Mouse (Mus musculus) midbrain, embryonic 10.5 days (tissue): Measurements from ENCODE around the gene Chid1. TPM values are rescaled to one million over a fixed set of nuclear protein-coding genes. Genes with fewer than 3 reads are reported as not detected.

ENCODE experiments used
- DNase-seq: peaks from one replicate; pipeline ENCODE4 v3.0.0-alpha.2; 2017; ENCODE audit warnings: low spot score
- H3K27ac ChIP-seq: fragments of 300-500 bp; sonication (generic); replicated peaks from 2 replicates; pipeline ENCODE4 v1.5.1; 2016; ENCODE audit warnings: mild to moderate bottlenecking
- H3K27me3 ChIP-seq: fragments of 300-500 bp; sonication (generic); 2 replicates; pipeline ENCODE4 v1.6.1; 2016; ENCODE audit warnings: low read depth, mild to moderate bottlenecking; ENCODE audit not compliant: poor library complexity, severe bottlenecking
- H3K36me3 ChIP-seq: fragments of 300-500 bp; sonication (generic); 2 replicates; pipeline ENCODE4 v1.6.1; 2016; ENCODE audit warnings: mild to moderate bottlenecking, moderate library complexity
- H3K4me1 ChIP-seq: fragments of 300-500 bp; sonication (generic); 2 replicates; pipeline ENCODE4 v1.6.1; 2016
- H3K4me3 ChIP-seq: fragments of 300-500 bp; sonication (generic); 2 replicates; pipeline ENCODE4 v1.5.1; 2016; ENCODE audit warnings: mild to moderate bottlenecking, moderate library complexity
- H3K9me3 ChIP-seq: fragments of 300-500 bp; sonication (generic); replicated peaks from 2 replicates; pipeline ENCODE4 v1.6.1; 2016; ENCODE audit warnings: mild to moderate bottlenecking
- WGBS: fragments of 180-500 bp; shearing (Covaris S2); methylation state at CpG from one replicate; pipeline ENCODE4 v1.1.7; 2016; 5-methylcytosine and 5-hydroxymethylcytosine counted together
- polyA plus RNA-seq: library from polyadenylated mRNA; unstranded; fragments of >200 nt; fragmentation: Nextera tagmentation; extraction: Ambion mirVana; gene quantifications from 2 replicates; pipeline ENCODE4 v1.2.1, GENCODE M21; 2016

The Chid1 gene
- polyA plus RNA-seq, 1 experiment from 2014 or later: 25.0 TPM

GRCm38 (mm10) chr7:141468522-141469211, 71.0 kb downstream of the Chid1 start:
- peaks cover 64% of the 10 kb centered on the region for H3K4me1 ChIP-seq
- peaks cover 36% of the 10 kb centered on the region for H3K27me3 ChIP-seq
- WGBS: 23% methylated on average over 8 of the region's 8 CpGs
- peak overlapping the region; percentile 73 for H3K4me3 ChIP-seq
- peaks cover 41% of the 10 kb centered on the region for H3K36me3 ChIP-seq
- peak overlapping the region; percentile 87 for H3K27ac ChIP-seq
- DNase-seq: peak; percentile 63
- H3K9me3 ChIP-seq: no peaks in the 10 kb centered on the region

GRCm38 (mm10) chr7:141468164-141468521, 71.5 kb downstream of the Chid1 start:
- Histone ChIP-seq H3K4me3 (peak overlapping the region; percentile 73), H3K4me1 (peaks cover 59% of the 10 kb centered on the region)
- WGBS: 36% methylated on average over 5 of the region's 5 CpGs

GRCm38 (mm10) chr7:141467230-141468030, 72.2 kb downstream of the Chid1 start, which contains the start of gene Cd151:
Cd151 (plus strand) TSS chr7:141467392.
- 1% methylated on average over 52 of the region's 52 CpGs for WGBS
- Histone ChIP-seq H3K27me3 (peaks cover 48% of the 10 kb centered on the region), H3K27ac (peak within 1 kb of the TSS; percentile 87), H3K4me1 (peaks cover 58% of the 10 kb centered on the region), H3K36me3 (peaks cover 32% of the 10 kb centered on the region), H3K4me3 (peak within 1 kb of the TSS; percentile 73), H3K9me3 (no peaks in the 10 kb centered on the region)
- peak; percentile 82 for DNase-seq

More at GRCm38 (mm10) chr7:141468164-141468521, 71.5 kb downstream of the Chid1 start:
- H3K27ac ChIP-seq: peak overlapping the region; percentile 87
- H3K9me3 ChIP-seq: no peaks in the 10 kb centered on the region
- peak; percentile 35 for DNase-seq
- peaks cover 41% of the 10 kb centered on the region for H3K27me3 ChIP-seq
- peaks cover 37% of the 10 kb centered on the region for H3K36me3 ChIP-seq

DNA sequence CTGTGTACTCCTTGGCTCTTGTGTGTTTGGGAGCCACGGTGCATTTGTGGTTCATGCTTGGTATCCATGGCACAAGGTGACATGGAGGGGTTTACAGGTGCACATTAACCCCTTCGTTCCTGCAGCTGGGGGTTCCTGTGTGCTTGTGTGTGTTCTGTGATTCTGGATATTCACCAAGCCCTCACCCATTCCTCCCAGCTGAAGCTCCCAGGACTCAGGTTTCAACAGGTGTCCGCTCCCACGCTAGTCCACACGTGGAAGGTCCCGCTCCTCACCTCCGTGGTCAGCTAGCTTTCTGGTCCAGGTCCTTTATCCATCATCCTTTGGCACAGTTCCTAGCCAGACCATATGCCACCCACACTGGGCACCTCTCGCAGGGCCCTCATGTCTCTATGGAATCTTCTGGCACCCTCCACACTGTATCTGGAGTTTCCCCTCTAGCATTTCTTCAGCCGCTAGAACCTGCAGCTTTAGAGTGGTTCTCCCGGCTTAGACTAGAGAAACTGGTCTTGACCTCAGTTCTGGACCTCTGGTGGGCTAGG, 73.0 kb downstream of the Chid1 start:
- peaks cover 25% of the 10 kb centered on the region for H3K36me3 ChIP-seq
- no peak for DNase-seq
- WGBS: 58% methylated on average over 10 of the region's 10 CpGs
- peaks cover 65% of the 10 kb centered on the region for H3K4me1 ChIP-seq
- H3K27me3 ChIP-seq: peaks cover 56% of the 10 kb centered on the region
- peak overlapping the region; percentile 73 for H3K4me3 ChIP-seq
- H3K9me3 ChIP-seq: no peaks in the 10 kb centered on the region
- peak overlapping the region; percentile 87 for H3K27ac ChIP-seq

GRCm38 (mm10) chr7:141466045-141466394, 73.6 kb downstream of the Chid1 start:
- Histone ChIP-seq H3K27me3 (peaks cover 62% of the 10 kb centered on the region), H3K9me3 (no peaks in the 10 kb centered on the region), H3K4me1 (peaks cover 69% of the 10 kb centered on the region), H3K27ac (no peak overlapping the region), H3K36me3 (peaks cover 19% of the 10 kb centered on the region), H3K4me3 (no peak overlapping the region; the same call in 1 of the 2 replicates)
- 73% methylated on average over 7 of the region's 7 CpGs for WGBS
- DNase-seq: no peak

DNA sequence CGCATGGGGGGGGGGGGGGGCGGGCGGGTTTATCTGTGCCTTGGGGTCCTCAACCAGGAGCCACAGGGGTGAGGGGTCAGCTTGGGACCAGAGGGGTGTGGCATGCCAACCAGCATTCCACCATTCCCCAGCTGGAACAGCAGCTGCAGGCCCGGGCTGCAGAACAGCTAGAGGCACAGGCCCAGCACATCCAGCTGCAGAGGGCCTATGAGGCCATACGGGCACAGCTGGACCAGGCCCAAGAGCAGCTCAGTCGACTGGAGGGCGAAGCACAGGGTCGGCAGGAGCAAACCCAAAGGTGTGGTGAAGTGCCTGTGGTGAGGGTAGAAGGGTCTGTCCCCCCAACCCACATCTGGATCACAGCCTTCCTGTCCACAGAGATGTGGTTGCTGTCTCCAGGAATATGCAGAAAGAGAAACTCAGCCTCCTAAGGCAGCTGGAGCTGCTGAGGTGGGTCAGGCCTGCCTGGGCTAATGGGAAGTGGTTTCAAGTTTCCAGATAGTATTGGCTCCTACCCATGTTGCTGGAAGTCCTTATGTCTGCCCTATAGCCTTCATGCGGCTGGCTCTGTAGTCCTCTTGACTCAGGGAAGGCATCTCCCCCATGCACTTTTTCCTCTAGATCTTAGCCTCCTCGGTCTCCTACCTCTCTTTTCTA, 74.1 kb downstream of the Chid1 start:
- H3K27ac ChIP-seq: peak overlapping the region; percentile 30; the same call in 1 of the 2 replicates
- no peak for DNase-seq
- H3K36me3 ChIP-seq: peaks cover 14% of the 10 kb centered on the region
- no peaks in the 10 kb centered on the region for H3K9me3 ChIP-seq
- H3K4me1 ChIP-seq: peaks cover 69% of the 10 kb centered on the region
- H3K4me3 ChIP-seq: peak overlapping the region; percentile 40
- 36% methylated on average over 8 of the region's 10 CpGs for WGBS
- H3K27me3 ChIP-seq: peaks cover 67% of the 10 kb centered on the region

DNA sequence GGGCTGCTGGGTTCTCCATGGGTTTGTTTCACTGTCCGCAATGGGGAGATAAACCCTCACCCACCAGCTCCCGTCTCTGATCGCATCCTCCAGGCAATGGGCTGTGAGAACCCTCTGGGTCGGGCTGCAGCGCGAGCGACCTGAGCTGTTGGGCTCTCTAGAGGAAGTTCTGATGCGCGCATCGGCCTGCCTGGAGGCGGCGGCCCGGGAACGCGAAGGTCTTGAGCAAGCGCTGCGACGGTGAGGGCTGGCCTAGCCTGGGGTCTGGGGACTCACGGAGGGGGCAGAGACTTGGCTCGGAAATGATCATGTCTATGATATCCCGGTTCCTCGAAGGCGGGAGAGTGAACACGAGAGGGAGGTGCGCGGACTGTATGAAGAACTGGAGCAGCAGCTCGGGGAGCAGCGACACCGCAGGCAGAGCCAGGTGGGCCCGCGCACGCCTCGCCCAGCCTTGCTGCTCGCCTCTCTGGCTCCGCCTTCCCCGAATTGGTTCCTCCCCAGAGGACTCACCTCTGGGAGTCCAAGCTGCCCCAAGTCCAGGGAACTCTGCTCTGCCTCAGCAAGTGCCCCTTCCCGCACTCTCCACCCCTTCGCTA, 75.0 kb downstream of the Chid1 start:
- peaks cover 7% of the 10 kb centered on the region for H3K36me3 ChIP-seq
- H3K27me3 ChIP-seq: peaks cover 75% of the 10 kb centered on the region
- peak overlapping the region; percentile 40 for H3K4me3 ChIP-seq
- 0 out of 2 replicates have a peak overlapping the region, but pooled peaks have one; percentile 30 for H3K27ac ChIP-seq
- H3K9me3 ChIP-seq: no peaks in the 10 kb centered on the region
- DNase-seq: peak; percentile 30
- 2% methylated on average over 38 of the region's 38 CpGs for WGBS
- peaks cover 62% of the 10 kb centered on the region for H3K4me1 ChIP-seq

DNA sequence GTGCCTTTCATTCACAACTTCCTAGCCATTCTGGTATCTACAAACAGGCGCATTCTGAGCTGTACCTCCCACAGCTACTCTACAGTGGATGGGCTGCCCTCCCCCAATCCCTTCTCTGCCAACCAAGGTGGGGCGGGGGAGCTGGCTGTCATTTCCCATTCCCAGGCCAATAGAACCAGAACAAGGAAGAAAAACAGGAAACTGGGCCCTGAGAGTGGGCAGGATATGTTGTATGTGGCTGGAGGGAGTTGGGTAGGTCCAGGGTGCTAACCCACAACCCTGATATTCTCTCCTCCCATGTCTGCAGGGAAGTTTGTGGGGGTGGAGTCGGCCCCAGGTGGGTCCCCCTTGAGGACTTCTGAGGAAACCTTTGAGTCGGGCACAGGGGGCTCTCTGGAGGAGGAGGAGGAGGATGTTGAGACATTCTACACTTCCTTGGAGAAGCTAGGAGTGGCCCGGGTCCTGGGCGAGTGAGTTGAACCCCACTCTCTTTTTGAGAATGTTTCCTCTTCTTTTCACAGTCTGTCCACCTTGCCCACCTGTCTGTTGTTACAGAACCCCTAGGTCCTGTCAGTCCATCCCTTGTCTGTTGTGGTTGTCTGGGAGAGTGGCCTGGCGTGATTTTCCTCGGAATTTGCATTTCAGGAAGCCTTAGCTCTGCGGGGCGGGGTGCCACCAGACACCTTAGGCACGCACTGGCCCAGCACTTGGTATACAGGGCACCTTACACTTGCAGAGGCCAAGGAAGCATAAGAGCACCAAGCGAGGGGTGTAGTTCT, 75.6 kb downstream of the Chid1 start:
- H3K27ac ChIP-seq: no peak overlapping the region
- 12% methylated on average over 12 of the region's 12 CpGs for WGBS
- no peaks in the 10 kb centered on the region for H3K9me3 ChIP-seq
- H3K36me3 ChIP-seq: peaks cover 8% of the 10 kb centered on the region
- H3K4me3 ChIP-seq: peak overlapping the region; percentile 40; the same call in 1 of the 2 replicates
- DNase-seq: no peak
- peaks cover 55% of the 10 kb centered on the region for H3K4me1 ChIP-seq
- peaks cover 82% of the 10 kb centered on the region for H3K27me3 ChIP-seq

GRCm38 (mm10) chr7:141462333-141462821, 77.3 kb downstream of the Chid1 start:
- H3K27me3 ChIP-seq: peaks cover 90% of the 10 kb centered on the region
- no peak for DNase-seq
- peak overlapping the region; percentile 55 for H3K4me3 ChIP-seq
- H3K4me1 ChIP-seq: peaks cover 43% of the 10 kb centered on the region
- 19% methylated on average over 5 of the region's 5 CpGs for WGBS
- H3K36me3 ChIP-seq: peaks cover 12% of the 10 kb centered on the region
- no peak overlapping the region for H3K27ac ChIP-seq
- no peaks in the 10 kb centered on the region for H3K9me3 ChIP-seq

GRCm38 (mm10) chr7:141461521-141462332, 77.9 kb downstream of the Chid1 start:
- no peaks in the 10 kb centered on the region for H3K9me3 ChIP-seq
- H3K4me1 ChIP-seq: peaks cover 38% of the 10 kb centered on the region
- peaks cover 92% of the 10 kb centered on the region for H3K27me3 ChIP-seq
- H3K36me3 ChIP-seq: peaks cover 12% of the 10 kb centered on the region
- no peak for DNase-seq
- peak overlapping the region; percentile 57; the same call in 1 of the 2 replicates for H3K27ac ChIP-seq
- 3% methylated on average over 59 of the region's 59 CpGs for WGBS
- H3K4me3 ChIP-seq: peak overlapping the region; percentile 55
